Mouse (Mus musculus) CH12.LX (cell line): Measurements from ENCODE around the gene Mier1. TPM values are rescaled to one million over a fixed set of nuclear protein-coding genes. Genes with fewer than 3 reads are reported as not detected.

Experiments used
- polyA plus RNA-seq: library from polyadenylated mRNA; unstranded; fragments of >175 nt; gene quantifications from 2 replicates; pipeline ENCODE4 v1.2.1, GENCODE M21; 2012; ENCODE audit warnings: low read depth; ENCODE audit not compliant: insufficient read length
- total RNA-seq, 2 experiments: library from RNA; depleted of rRNA; stranded (reverse); fragments of 300-350 nt in 1 of 2; fragments of >200 nt in 1 of 2; gene quantifications; 2 replicates each; pipeline ENCODE4 v1.2.3; 2012 to 2014

Mier1 gene
- total and polyA plus RNA-seq, 3 experiments, result 22.5 to 35.0 (median 34.4) TPM

Other genes starting within 250 kb of the Mier1 start
- gene Tctex1d1, start 135.8 kb upstream of the Mier1 start, total RNA-seq (2012; rRNA removed), result not detected in 2 replicates
- not detected in 2 replicates for gene Tctex1d1, start 135.8 kb upstream of the Mier1 start, total RNA-seq (2014; rRNA removed)
- gene Tctex1d1, start 135.8 kb upstream of the Mier1 start, polyA plus RNA-seq, result not detected in 2 replicates
- gene Insl5, start 87.5 kb upstream of the Mier1 start, total RNA-seq (2012; rRNA removed), result not detected in 2 replicates
- gene Insl5, start 87.5 kb upstream of the Mier1 start, total RNA-seq (2014; rRNA removed), result not detected in 2 replicates
- not detected in 2 replicates for gene Insl5, start 87.5 kb upstream of the Mier1 start, polyA plus RNA-seq
- 0.71 and 1.1 TPM in 2 replicates for gene Wdr78, start 165 bp downstream of the Mier1 start, total RNA-seq (2012; rRNA removed)
- gene Wdr78, start 165 bp downstream of the Mier1 start, total RNA-seq (2014; rRNA removed), result 0.47 and 0.63 TPM in 2 replicates
- gene Wdr78, start 165 bp downstream of the Mier1 start, polyA plus RNA-seq, result 0.29 and 0.60 TPM in 2 replicates
- 6.0 and 8.7 TPM in 2 replicates for gene Slc35d1, start 100.8 kb downstream of the Mier1 start, total RNA-seq (2012; rRNA removed)
- 7.0 and 8.7 TPM in 2 replicates for gene Slc35d1, start 100.8 kb downstream of the Mier1 start, total RNA-seq (2014; rRNA removed)
- gene Slc35d1, start 100.8 kb downstream of the Mier1 start, polyA plus RNA-seq, result 11.5 and 11.7 TPM in 2 replicates
- gene 4921539E11Rik, start 176.5 kb downstream of the Mier1 start, total RNA-seq (2012; rRNA removed), result not detected in 2 replicates
- gene 4921539E11Rik, start 176.5 kb downstream of the Mier1 start, total RNA-seq (2014; rRNA removed), result not detected in 2 replicates
- not detected in 2 replicates for gene 4921539E11Rik, start 176.5 kb downstream of the Mier1 start, polyA plus RNA-seq
- gene Oma1, start 199.4 kb downstream of the Mier1 start, total RNA-seq (2012; rRNA removed), result 15.7 and 16.1 TPM in 2 replicates
- gene Oma1, start 199.4 kb downstream of the Mier1 start, total RNA-seq (2014; rRNA removed), result 17.5 and 20.7 TPM in 2 replicates
- gene Oma1, start 199.4 kb downstream of the Mier1 start, polyA plus RNA-seq, result 16.8 and 20.0 TPM in 2 replicates